Mouse (Mus musculus): ENCODE data around the gene Btbd19.
A peak's percentile ranks its signal among the peaks of the same experiment; 100 is the strongest.

Btbd19 gene

GRCm38 (mm10) chr4:117110985-117111384 is 14.5 kb downstream of the Btbd19 start:
- no peak for DNase-seq

GRCm38 (mm10) chr4:117110249-117110648 is 15.3 kb downstream of the Btbd19 start:
- DNase-seq: no peak

GRCm38 (mm10) chr4:117109330-117109729 is 16.2 kb downstream of the Btbd19 start:
- no peak for DNase-seq

GRCm38 (mm10) chr4:117108524-117108849 is 17.0 kb downstream of the Btbd19 start:
- DNase-seq: no peak

GRCm38 (mm10) chr4:117107813-117108523 is 17.6 kb downstream of the Btbd19 start:
- DNase-seq: no peak

- no peak for DNase-seq
Measured at GRCm38 (mm10) chr4:117105127-117105526, 20.4 kb downstream of the Btbd19 start.

- no peak for DNase-seq
Measured at GRCm38 (mm10) chr4:117104672-117105071, 20.9 kb downstream of the Btbd19 start.

GRCm38 (mm10) chr4:117101218-117101617 is 24.3 kb downstream of the Btbd19 start:
- DNase-seq: peak; percentile 22 to 64

- no peak for DNase-seq
Measured at GRCm38 (mm10) chr4:117100036-117100435, 25.5 kb downstream of the Btbd19 start.

- DNase-seq: no peak
Measured at GRCm38 (mm10) chr4:117098764-117099036, 26.8 kb downstream of the Btbd19 start.

GRCm38 (mm10) chr4:117097969-117098763 is 27.4 kb downstream of the Btbd19 start:
- no peak for DNase-seq

GRCm38 (mm10) chr4:117096666-117097065 is 28.9 kb downstream of the Btbd19 start:
- no peak for DNase-seq

GRCm38 (mm10) chr4:117095551-117096452 is 29.7 kb downstream of the Btbd19 start, which contains the start of gene Ptch2:
Gene Ptch2 (plus strand): TSS chr4:117096075.
- DNase-seq: peak; percentile 65 to 76

GRCm38 (mm10) chr4:117094626-117095361 is 30.7 kb downstream of the Btbd19 start:
- DNase-seq: no peak

- no peak for DNase-seq
Measured at GRCm38 (mm10) chr4:117090586-117090985, 34.9 kb downstream of the Btbd19 start.

GRCm38 (mm10) chr4:117087948-117088640 is 37.4 kb downstream of the Btbd19 start:
- DNase-seq: no peak

GRCm38 (mm10) chr4:117071183-117071582 is 54.3 kb downstream of the Btbd19 start:
- DNase-seq: no peak

GRCm38 (mm10) chr4:117070624-117071023 is 54.9 kb downstream of the Btbd19 start:
- no peak for DNase-seq

- no peak for DNase-seq
Measured at GRCm38 (mm10) chr4:117069647-117070046, 55.9 kb downstream of the Btbd19 start.

All from cerebellum, postnatal 14 days (tissue).